ENCODE assay signal across 7 mouse cellular contexts in genomic region chr14:55721076-55721475, GRCm38 (mm10). TPM values are rescaled to one million over a fixed set of nuclear protein-coding genes. Genes with fewer than 3 reads are reported as not detected.
A peak's percentile ranks its signal among the peaks of the same experiment; 100 is the strongest.
DNase-seq lines count a peak whose midpoint lies in the region; ATAC-seq and TF ChIP-seq lines count a peak whose summit lies in the region.

No protein-coding gene starts in this region.

- no peak for TF ChIP-seq CTCF in E14TG2a.4 (conservative IDR thresholded peaks at IDR 0.05; ENCODE audit: low read length)
- no peak for TF ChIP-seq CTCF in MEL (IDR thresholded peaks at IDR 0.05 in 2 of 3, conservative IDR thresholded peaks at IDR 0.05 in 1 of 3; ENCODE audit: control insufficient read depth in 1 of 3, insufficient read depth in 1 of 3, low read depth in 2 of 3, low read length in 3 of 3, poor library complexity in 1 of 3, severe bottlenecking in 1 of 3)

- TF ChIP-seq POLR2A in MEL (IDR thresholded peaks at IDR 0.05; ENCODE audit: control insufficient read depth in 1 of 2, insufficient read depth in 1 of 2, low read depth in 1 of 2, low read length in 2 of 2, poor library complexity in 1 of 2): no peak

- H3K4me2 ChIP-seq in hindbrain, embryonic 15.5 days: peak overlapping the region; percentile 65
- peak overlapping the region; percentile 88 for H3K4me2 ChIP-seq in liver, embryonic 12.5 days

- H3K27ac ChIP-seq in MEL (ENCODE audit: control insufficient read depth, low read depth, low read length): no peak overlapping the region
- peak overlapping the region; percentile 82; the same call in 1 of the 2 replicates for H3K27ac ChIP-seq in hindbrain, embryonic 15.5 days (replicated peaks)
- H3K27ac ChIP-seq in liver, embryonic 12.5 days: peak overlapping the region; percentile 86

- H3K4me3 ChIP-seq in E14TG2a.4 (replicated peaks; ENCODE audit: low read length): peak overlapping the region; percentile 86
- peak overlapping the region; percentile 84 to 90; a peak in 3 of 4 replicates for H3K4me3 ChIP-seq in MEL (ENCODE audit: control insufficient read depth in 1 of 2, insufficient read depth in 1 of 2, low read depth in 2 of 2, low read length in 2 of 2)
- peak overlapping the region; percentile 62 for H3K4me3 ChIP-seq in hindbrain, embryonic 15.5 days
- peak overlapping the region; percentile 83 for H3K4me3 ChIP-seq in liver, embryonic 12.5 days

- TF ChIP-seq EP300 in MEL (IDR thresholded peaks at IDR 0.05; ENCODE audit: low read depth in 1 of 2, low read length in 2 of 2): no peak

- H3K27me3 ChIP-seq in E14TG2a.4 (ENCODE audit: insufficient read depth, low read length) (no peaks in the 10 kb centered on the region), MEL (ENCODE audit: control insufficient read depth in 1 of 2, insufficient read depth in 2 of 2, low read length in 2 of 2) (no peaks in the 10 kb centered on the region)
- no peaks in the 10 kb centered on the region for H3K27me3 ChIP-seq in hindbrain, embryonic 15.5 days
- H3K27me3 ChIP-seq in liver, embryonic 12.5 days (replicated peaks): no peaks in the 10 kb centered on the region

- intact Hi-C loops in left cerebral cortex, postnatal 10 days (cut with DNase I): no loop called here

- no peak for DNase-seq in MEL (ENCODE audit: low read depth, low spot score)
- no peak for DNase-seq in right cerebral cortex, postnatal 4 days
- DNase-seq in left cerebral cortex, postnatal 10 days (ENCODE audit: extremely low spot score in 1 of 2, low spot score in 2 of 2): no peak

- H3K4me1 ChIP-seq in E14TG2a.4 (replicated peaks; ENCODE audit: low read depth, low read length) (peaks cover 57% of the 10 kb centered on the region), MEL (ENCODE audit: control insufficient read depth in 1 of 2, insufficient read depth in 2 of 2, low read length in 2 of 2) (peaks cover 11 to 12% of the 10 kb centered on the region in 2 experiments)
- H3K4me1 ChIP-seq in hindbrain, embryonic 15.5 days (replicated peaks): peaks cover 15% of the 10 kb centered on the region
- peaks cover 48% of the 10 kb centered on the region for H3K4me1 ChIP-seq in liver, embryonic 12.5 days

- no peak for TF ChIP-seq RAD21 in MEL (IDR thresholded peaks at IDR 0.05; ENCODE audit: low read depth, low read length)

- WGBS in hindbrain, embryonic 15.5 days: 78% methylated on average over 6 of the region's 6 CpGs
- WGBS in liver, embryonic 12.5 days (ENCODE audit: insufficient replicate concordance): 76% methylated on average over 6 of the region's 6 CpGs

- H3K79me2 ChIP-seq in MEL (ENCODE audit: control insufficient read depth, insufficient read depth, low read length, poor library complexity): peaks cover 2% of the 10 kb centered on the region; the same call in 1 of the 2 replicates

- H3K36me3 ChIP-seq in E14TG2a.4 (ENCODE audit: insufficient read depth, low read length) (peaks cover 49% of the 10 kb centered on the region), MEL (ENCODE audit: control insufficient read depth in 1 of 2, insufficient read depth in 2 of 2, low read length in 2 of 2) (peaks cover 0 to 14% of the 10 kb centered on the region in 2 experiments; a peak in 2 of 4 replicates)
- H3K36me3 ChIP-seq in hindbrain, embryonic 15.5 days: peaks cover 12% of the 10 kb centered on the region
- H3K36me3 ChIP-seq in liver, embryonic 12.5 days: peaks cover 41% of the 10 kb centered on the region

- ATAC-seq in hindbrain, embryonic 15.5 days (ENCODE audit: low FRiP score, low read depth): no peak
- ATAC-seq in liver, embryonic 12.5 days: no peak
- no peak for ATAC-seq in monocyte, adult 5-6 weeks (replicated peaks; ENCODE audit: insufficient number of reproducible peaks, low FRiP score, low TSS enrichment, poor library complexity, severe bottlenecking)

- H3K9me3 ChIP-seq in E14TG2a.4 (ENCODE audit: low read length) (no peaks in the 10 kb centered on the region), MEL (replicated peaks; ENCODE audit: insufficient read depth, low read length) (no peaks in the 10 kb centered on the region)
- H3K9me3 ChIP-seq in hindbrain, embryonic 15.5 days: no peaks in the 10 kb centered on the region
- no peaks in the 10 kb centered on the region for H3K9me3 ChIP-seq in liver, embryonic 12.5 days (replicated peaks)

- peak overlapping the region; percentile 83 for H3K9ac ChIP-seq in MEL (ENCODE audit: control insufficient read depth, low read depth, low read length, poor library complexity, severe bottlenecking)
- H3K9ac ChIP-seq in hindbrain, embryonic 15.5 days: peak overlapping the region; percentile 62
- peak overlapping the region; percentile 80 for H3K9ac ChIP-seq in liver, embryonic 12.5 days

TF ChIP-seq in MEL, 35 proteins besides CTCF, POLR2A, EP300 and RAD21:
- no peak for TF ChIP-seq MXI1 (IDR thresholded peaks at IDR 0.05; ENCODE audit: low read depth, low read length)
- no peak for TF ChIP-seq SMC3 (IDR thresholded peaks at IDR 0.05; ENCODE audit: low read depth, low read length)
- no peak for TF ChIP-seq MEF2A (IDR thresholded peaks at IDR 0.05; ENCODE audit: extremely low read depth, insufficient replicate concordance, low read depth, low read length, poor library complexity, severe bottlenecking)
- TF ChIP-seq CHD1 (IDR thresholded peaks at IDR 0.05; ENCODE audit: low read depth, low read length): no peak
- TF ChIP-seq ZC3H11A (IDR thresholded peaks at IDR 0.05; ENCODE audit: low read depth, low read length): no peak
- no peak for TF ChIP-seq USF2 (IDR thresholded peaks at IDR 0.05; ENCODE audit: borderline replicate concordance in 1 of 2, insufficient read depth in 1 of 2, low read depth in 1 of 2, low read length in 2 of 2)
- no peak for TF ChIP-seq KAT2A (conservative IDR thresholded peaks at IDR 0.05; ENCODE audit: low read depth, low read length)
- TF ChIP-seq TBP (IDR thresholded peaks at IDR 0.05; ENCODE audit: low read depth, low read length): no peak
- TF ChIP-seq E2F4 (IDR thresholded peaks at IDR 0.05; ENCODE audit: borderline replicate concordance, low read depth, low read length): no peak
- TF ChIP-seq MYC (IDR thresholded peaks at IDR 0.05; ENCODE audit: low read depth, low read length): no peak
- TF ChIP-seq ZMIZ1 (IDR thresholded peaks at IDR 0.05; ENCODE audit: low read depth, low read length): no peak

RNA-seq across cellular contexts. Expression of gene Rabggta, which starts 1.0 kb away (rescaled TPM):
- 21.8 and 22.8 TPM in 2 replicates for total RNA-seq in MEL (2012; rRNA removed)
- polyA plus RNA-seq in MEL (2012; ENCODE audit: insufficient read depth in 1 of 2, insufficient read length in 2 of 2, low read depth in 1 of 2, low replicate concordance in 2 of 2, missing spikeins in 1 of 2): 10 to 100 TPM in 1 of 2 experiments, not detected in 1; 32.0 TPM
- 58.9 and 60.6 TPM in 2 replicates for polyA plus RNA-seq in hindbrain, embryonic 15.5 days (2015; fragmentation: Nextera tagmentation; extraction: Ambion mirVana)
- polyA plus RNA-seq in liver, embryonic 12.5 days (2016; fragmentation: Nextera tagmentation; extraction: Ambion mirVana): 18.3 and 18.9 TPM in 2 replicates
- 19.8 to 29.6 TPM (median 20.8 TPM) in 3 replicates for total RNA-seq in monocyte, adult 5-6 weeks (2017)
- total RNA-seq in left cerebral cortex, postnatal 10 days (2021): 10 to 100 TPM; 46.6 to 48.2 TPM

RNA-seq across cellular contexts. Expression of gene Tgm1, which starts 7.3 kb away (rescaled TPM):
- 5.8 and 6.2 TPM in 2 replicates for total RNA-seq in MEL (2012; rRNA removed)
- polyA plus RNA-seq in MEL (2012; ENCODE audit: insufficient read depth in 1 of 2, insufficient read length in 2 of 2, low read depth in 1 of 2, low replicate concordance in 2 of 2, missing spikeins in 1 of 2): 10 to 100 TPM in 1 of 2 experiments, not detected in 1; 11.4 TPM
- polyA plus RNA-seq in hindbrain, embryonic 15.5 days (2015; fragmentation: Nextera tagmentation; extraction: Ambion mirVana): 0.31 and 0.60 TPM in 2 replicates
- 1.6 and 2.1 TPM in 2 replicates for polyA plus RNA-seq in liver, embryonic 12.5 days (2016; fragmentation: Nextera tagmentation; extraction: Ambion mirVana)
- total RNA-seq in monocyte, adult 5-6 weeks (2017): 0.49 to 4.7 TPM (median 1.5 TPM) in 3 replicates
- total RNA-seq in left cerebral cortex, postnatal 10 days (2021): under 1 TPM in 1 of 2 experiments, not detected in 1; 0.24 TPM

RNA-seq across cellular contexts. Expression of gene Dhrs1, which starts 24.4 kb away (rescaled TPM):
- 20.0 and 21.7 TPM in 2 replicates for total RNA-seq in MEL (2012; rRNA removed)
- polyA plus RNA-seq in MEL (2012; ENCODE audit: insufficient read depth in 1 of 2, insufficient read length in 2 of 2, low read depth in 1 of 2, low replicate concordance in 2 of 2, missing spikeins in 1 of 2): 10 to 100 TPM in 1 of 2 experiments, not detected in 1; 48.8 TPM
- 75.6 and 81.8 TPM in 2 replicates for polyA plus RNA-seq in hindbrain, embryonic 15.5 days (2015; fragmentation: Nextera tagmentation; extraction: Ambion mirVana)
- 34.3 and 35.2 TPM in 2 replicates for polyA plus RNA-seq in liver, embryonic 12.5 days (2016; fragmentation: Nextera tagmentation; extraction: Ambion mirVana)
- 23.7 to 32.1 TPM (median 30.6 TPM) in 3 replicates for total RNA-seq in monocyte, adult 5-6 weeks (2017)
- total RNA-seq in left cerebral cortex, postnatal 10 days (2021): 10 to 100 TPM; 93.2 to 94.9 TPM

RNA-seq across cellular contexts. Expression of gene Nop9, which starts 24.4 kb away (rescaled TPM):
- 46.1 and 47.8 TPM in 2 replicates for total RNA-seq in MEL (2012; rRNA removed)
- 100 to 1,000 TPM in 1 of 2 experiments, not detected in 1; 112 TPM for polyA plus RNA-seq in MEL (2012; ENCODE audit: insufficient read depth in 1 of 2, insufficient read length in 2 of 2, low read depth in 1 of 2, low replicate concordance in 2 of 2, missing spikeins in 1 of 2)
- 29.4 and 29.8 TPM in 2 replicates for polyA plus RNA-seq in hindbrain, embryonic 15.5 days (2015; fragmentation: Nextera tagmentation; extraction: Ambion mirVana)
- polyA plus RNA-seq in liver, embryonic 12.5 days (2016; fragmentation: Nextera tagmentation; extraction: Ambion mirVana): 56.0 and 59.4 TPM in 2 replicates
- 11.9 to 15.0 TPM (median 13.8 TPM) in 3 replicates for total RNA-seq in monocyte, adult 5-6 weeks (2017)
- 10 to 100 TPM; 15.8 to 18.5 TPM for total RNA-seq in left cerebral cortex, postnatal 10 days (2021)

RNA-seq across cellular contexts. Expression of gene Cideb, which starts 37.2 kb away (rescaled TPM):
- 1.7 and 2.4 TPM in 2 replicates for total RNA-seq in MEL (2012; rRNA removed)
- under 1 TPM in 1 of 2 experiments, not detected in 1; 0.53 TPM for polyA plus RNA-seq in MEL (2012; ENCODE audit: insufficient read depth in 1 of 2, insufficient read length in 2 of 2, low read depth in 1 of 2, low replicate concordance in 2 of 2, missing spikeins in 1 of 2)
- 0.26 and 0.39 TPM in 2 replicates for polyA plus RNA-seq in hindbrain, embryonic 15.5 days (2015; fragmentation: Nextera tagmentation; extraction: Ambion mirVana)
- 10.7 and 11.2 TPM in 2 replicates for polyA plus RNA-seq in liver, embryonic 12.5 days (2016; fragmentation: Nextera tagmentation; extraction: Ambion mirVana)
- 1.0 to 1.3 TPM in 2 of 3 replicates, not detected in the other for total RNA-seq in monocyte, adult 5-6 weeks (2017)
- total RNA-seq in left cerebral cortex, postnatal 10 days (2021): under 1 TPM; 0.49 to 0.84 TPM
